Mouse (Mus musculus) stomach, embryonic 16.5 days (tissue): ENCODE results near the gene Emp1. TPM values are rescaled to one million over a fixed set of nuclear protein-coding genes. Genes with fewer than 3 reads are reported as not detected.

Experiments
- ATAC-seq: fragments of 200-750 bp; cut with Nextera tagmentation; 2 replicates; pipeline ENCODE4 v1.8.0; 2017; ENCODE audit warnings: moderate number of reproducible peaks, moderate TSS enrichment; ENCODE audit not compliant: insufficient read depth, low FRiP score
- H3K27ac ChIP-seq: fragments of 300-500 bp; sonication (generic); 2 replicates; pipeline ENCODE4 v1.5.1; 2014; ENCODE audit warnings: low read length
- H3K27me3 ChIP-seq: fragments of 300-500 bp; sonication (generic); 2 replicates; pipeline ENCODE4 v1.6.1; 2014; ENCODE audit warnings: low read length, control low read depth, mixed read lengths; ENCODE audit not compliant: control insufficient read depth, insufficient read depth
- H3K36me3 ChIP-seq: fragments of 300-500 bp; sonication (generic); 2 replicates; pipeline ENCODE4 v1.6.1; 2014; ENCODE audit warnings: low read length; ENCODE audit not compliant: control insufficient read depth, insufficient read depth
- H3K4me1 ChIP-seq: fragments of 300-500 bp; sonication (generic); 2 replicates; pipeline ENCODE4 v1.6.1; 2014; ENCODE audit warnings: low read length, control low read depth, mixed read lengths; ENCODE audit not compliant: control insufficient read depth, insufficient read depth
- H3K4me2 ChIP-seq: fragments of 300-500 bp; sonication (generic); 2 replicates; pipeline ENCODE4 v1.6.1; 2014; ENCODE audit warnings: low read depth, low read length, mixed read lengths
- H3K4me3 ChIP-seq: fragments of 300-500 bp; sonication (generic); replicated peaks from 2 replicates; pipeline ENCODE4 v1.5.1; 2014; ENCODE audit warnings: mild to moderate bottlenecking, low read length
- H3K9ac ChIP-seq: fragments of 300-500 bp; sonication (generic); 2 replicates; pipeline ENCODE4 v1.6.1; 2014; ENCODE audit warnings: low read length
- H3K9me3 ChIP-seq: fragments of 300-500 bp; sonication (generic); replicated peaks from 2 replicates; pipeline ENCODE4 v1.6.1; 2016; ENCODE audit warnings: low read length, control low read depth; ENCODE audit not compliant: control insufficient read depth
- WGBS: fragments of 180-500 bp; shearing (Covaris S2); extraction: QIAGEN DNeasy Blood & Tissue Kit; methylation state at CpG from one replicate; pipeline ENCODE4 v1.1.7; 2014; 5-methylcytosine and 5-hydroxymethylcytosine counted together
- polyA plus RNA-seq: library from polyadenylated mRNA; unstranded; fragments of >200 nt; fragmentation: Nextera tagmentation; extraction: Ambion mirVana; gene quantifications from 2 replicates; pipeline ENCODE4 v1.2.1, GENCODE M21; 2015

Emp1 gene
- 221 and 304 TPM in 2 replicates for polyA plus RNA-seq

- Histone ChIP-seq H3K27me3 (no peaks in the 10 kb centered on the region), H3K4me2 (peak within 1 kb of the TSS; percentile 55), H3K36me3 (0 out of 2 replicates have a peak, but pooled peaks cover 2% of the 10 kb centered on the region), H3K9ac (peak within 1 kb of the TSS; percentile 82), H3K4me3 (peak within 1 kb of the TSS; percentile 61), H3K4me1 (peaks cover 39% of the 10 kb centered on the region), H3K27ac (peak within 1 kb of the TSS; percentile 99), H3K9me3 (no peaks in the 10 kb centered on the region)
- 15% methylated on average over 13 of the region's 13 CpGs for WGBS
- ATAC-seq, result peak; percentile 61
Measured at GRCm38 (mm10) chr6:135362459-135363159, at the start of gene Emp1. Emp1 (plus strand) TSS chr6:135362545.

GRCm38 (mm10) chr6:135313981-135314380 is 48.4 kb upstream of the Emp1 start:
- no peak for ATAC-seq
- H3K27ac ChIP-seq, result no peak overlapping the region
- H3K4me1 ChIP-seq, result no peaks in the 10 kb centered on the region
- no peaks in the 10 kb centered on the region for H3K27me3 ChIP-seq
- 61% methylated on average over 9 of the region's 9 CpGs for WGBS
- H3K4me3 ChIP-seq, result no peak overlapping the region
- no peaks in the 10 kb centered on the region for H3K9me3 ChIP-seq
- H3K36me3 ChIP-seq, result no peaks in the 10 kb centered on the region
- no peak overlapping the region for H3K9ac ChIP-seq
- H3K4me2 ChIP-seq, result no peak overlapping the region

- no peak overlapping the region for H3K4me2 ChIP-seq
- ATAC-seq, result no peak
- H3K9me3 ChIP-seq, result no peaks in the 10 kb centered on the region
- WGBS, result 54% methylated on average over 2 of the region's 2 CpGs
- no peak overlapping the region for H3K9ac ChIP-seq
- no peaks in the 10 kb centered on the region for H3K36me3 ChIP-seq
- no peaks in the 10 kb centered on the region for H3K4me1 ChIP-seq
- no peak overlapping the region for H3K27ac ChIP-seq
- no peak overlapping the region for H3K4me3 ChIP-seq
- no peaks in the 10 kb centered on the region for H3K27me3 ChIP-seq
Measured at GRCm38 (mm10) chr6:135316141-135316540, 46.2 kb upstream of the Emp1 start.

GRCm38 (mm10) chr6:135319431-135319933 is 42.9 kb upstream of the Emp1 start:
- Histone ChIP-seq H3K9me3 (no peaks in the 10 kb centered on the region), H3K9ac (no peak overlapping the region), H3K27ac (no peak overlapping the region), H3K4me1 (peaks cover 17% of the 10 kb centered on the region), H3K4me3 (no peak overlapping the region), H3K36me3 (no peaks in the 10 kb centered on the region), H3K27me3 (no peaks in the 10 kb centered on the region), H3K4me2 (no peak overlapping the region)
- 66% methylated on average over 5 of the region's 5 CpGs for WGBS
- ATAC-seq, result no peak

GRCm38 (mm10) chr6:135322749-135323148 is 39.6 kb upstream of the Emp1 start:
- Histone ChIP-seq H3K4me1 (peaks cover 30% of the 10 kb centered on the region), H3K4me2 (peak overlapping the region; percentile 41), H3K4me3 (no peak overlapping the region; the same call in 1 of the 2 replicates), H3K27ac (peak overlapping the region; percentile 92), H3K9ac (no peak overlapping the region), H3K36me3 (no peaks in the 10 kb centered on the region), H3K9me3 (no peaks in the 10 kb centered on the region), H3K27me3 (no peaks in the 10 kb centered on the region)
- WGBS, result 54% methylated on average over 7 of the region's 7 CpGs
- ATAC-seq, result peak; percentile 69

- Histone ChIP-seq H3K27me3 (no peaks in the 10 kb centered on the region), H3K9ac (peak overlapping the region; percentile 46; the same call in 1 of the 2 replicates)
- WGBS, result 28% methylated on average over 16 of the region's 16 CpGs
Measured at GRCm38 (mm10) chr6:135323311-135323982, 38.9 kb upstream of the Emp1 start.

GRCm38 (mm10) chr6:135324111-135324510 is 38.2 kb upstream of the Emp1 start:
- H3K9me3 ChIP-seq, result no peaks in the 10 kb centered on the region
- no peak for ATAC-seq
- H3K27ac ChIP-seq, result peak overlapping the region; percentile 18; the same call in 1 of the 2 replicates
- no peak overlapping the region for H3K9ac ChIP-seq
- 60% methylated on average over 3 of the region's 3 CpGs for WGBS
- H3K4me3 ChIP-seq, result no peak overlapping the region
- H3K4me2 ChIP-seq, result no peak overlapping the region
- peaks cover 30% of the 10 kb centered on the region for H3K4me1 ChIP-seq
- H3K36me3 ChIP-seq, result no peaks in the 10 kb centered on the region
- no peaks in the 10 kb centered on the region for H3K27me3 ChIP-seq

More at GRCm38 (mm10) chr6:135323311-135323982, 38.9 kb upstream of the Emp1 start:
- ATAC-seq, result peak; percentile 92
- H3K4me2 ChIP-seq, result peak overlapping the region; percentile 41
- H3K27ac ChIP-seq, result peak overlapping the region; percentile 92
- H3K36me3 ChIP-seq, result no peaks in the 10 kb centered on the region
- H3K4me3 ChIP-seq, result no peak overlapping the region; the same call in 1 of the 2 replicates
- peaks cover 30% of the 10 kb centered on the region for H3K4me1 ChIP-seq
- H3K9me3 ChIP-seq, result no peaks in the 10 kb centered on the region

- Histone ChIP-seq H3K9me3 (no peaks in the 10 kb centered on the region), H3K27me3 (no peaks in the 10 kb centered on the region), H3K4me1 (peaks cover 30% of the 10 kb centered on the region), H3K9ac (no peak overlapping the region), H3K36me3 (no peaks in the 10 kb centered on the region), H3K4me3 (no peak overlapping the region), H3K27ac (peak overlapping the region; percentile 64; the same call in 1 of the 2 replicates), H3K4me2 (no peak overlapping the region)
- peak; percentile 61 for ATAC-seq
- WGBS, result 51% methylated on average over 9 of the region's 9 CpGs
Measured at GRCm38 (mm10) chr6:135324686-135325300, 37.6 kb upstream of the Emp1 start.
